Mouse (Mus musculus) CH12.LX (cell line): ENCODE measurements around the gene Map2k6. TPM values are rescaled to one million over a fixed set of nuclear protein-coding genes. Genes with fewer than 3 reads are reported as not detected.

Experiments
- DNase-seq: peaks from one replicate; pipeline ENCODE4 v3.0.0-alpha.2; 2013; ENCODE audit errors: extremely low read depth
- H3K27ac ChIP-seq: 2 replicates; pipeline ENCODE4 v1.5.1; 2012; ENCODE audit warnings: low read depth, mild to moderate bottlenecking, control low read depth, moderate library complexity; ENCODE audit not compliant: insufficient read depth
- H3K27me3 ChIP-seq: replicated peaks from 2 replicates; pipeline ENCODE3; 2012; ENCODE audit warnings: inconsistent platforms
- H3K36me3 ChIP-seq, 2 experiments: replicated peaks in 1 of 2; 2 replicates each; pipeline versions ENCODE3 to v1.6.1; 2012; ENCODE audit warnings: inconsistent platforms in 1 of 2, low read length in 1 of 2, mild to moderate bottlenecking in 1 of 2, mixed read lengths in 1 of 2, moderate library complexity in 1 of 2; ENCODE audit not compliant: control insufficient read depth in 1 of 2, insufficient read depth in 1 of 2
- H3K4me1 ChIP-seq, 2 experiments: 2 replicates each; pipeline ENCODE4 v1.6.1; 2012; ENCODE audit warnings: inconsistent platforms in 1 of 2, moderate library complexity in 1 of 2; ENCODE audit not compliant: insufficient read depth in 2 of 2, control insufficient read depth in 1 of 2
- H3K4me2 ChIP-seq: 2 replicates; pipeline ENCODE4 v1.6.1; 2012; ENCODE audit warnings: low read depth, mild to moderate bottlenecking, control low read depth; ENCODE audit not compliant: poor library complexity, insufficient read depth, severe bottlenecking
- H3K4me3 ChIP-seq, 3 experiments: fragments of 150-350 bp in 1 of 3; sonication (generic) in 1 of 3; replicated peaks in 1 of 3; 2 replicates each; pipeline versions ENCODE3 to v1.5.1; 2011 to 2012; ENCODE audit warnings: low read depth in 2 of 3, low read length in 2 of 3, mild to moderate bottlenecking in 2 of 3, moderate library complexity in 2 of 3, control low read depth in 1 of 3, improper control_type of control experiment in 1 of 3, inconsistent platforms in 1 of 3, mixed read lengths in 1 of 3; ENCODE audit not compliant: poor library complexity in 1 of 3
- H3K79me2 ChIP-seq: replicated peaks from 2 replicates; pipeline ENCODE4 v1.6.1; 2012; ENCODE audit warnings: mild to moderate bottlenecking, moderate library complexity; ENCODE audit not compliant: control insufficient read depth, poor library complexity, insufficient read depth, severe bottlenecking; ENCODE audit errors: extremely low read depth
- H3K9ac ChIP-seq: 2 replicates; pipeline ENCODE4 v1.6.1; 2012; ENCODE audit warnings: low read depth, mild to moderate bottlenecking, control low read depth, moderate library complexity; ENCODE audit not compliant: insufficient read depth
- H3K9me3 ChIP-seq: replicated peaks from 2 replicates; pipeline ENCODE3; 2012; ENCODE audit warnings: low read length, inconsistent platforms, mixed read lengths
- BHLHE40 ChIP-seq: IDR thresholded peaks from 2 replicates; pipeline ENCODE4 v1.6.1; 2011; ENCODE audit warnings: mild to moderate bottlenecking, low read depth, low read length, improper control_type of control experiment
- CHD1 ChIP-seq: IDR thresholded peaks from 2 replicates; pipeline ENCODE4 v1.6.1; 2012; ENCODE audit warnings: low read depth, low read length, improper control_type of control experiment, inconsistent platforms
- CTCF ChIP-seq, 2 experiments: IDR thresholded peaks in 1 of 2; conservative IDR thresholded peaks in 1 of 2; 2 replicates each; pipeline ENCODE4 v1.5.1; 2011 to 2012; ENCODE audit warnings: low read depth in 2 of 2, low read length in 2 of 2, improper control_type of control experiment in 1 of 2, inconsistent platforms in 1 of 2, mild to moderate bottlenecking in 1 of 2, moderate library complexity in 1 of 2
- E2F4 ChIP-seq: IDR thresholded peaks from 2 replicates; pipeline ENCODE4 v1.6.1; 2011; ENCODE audit warnings: low read depth, low read length, improper control_type of control experiment; ENCODE audit not compliant: insufficient replicate concordance
- ELF1 ChIP-seq: IDR thresholded peaks from 2 replicates; pipeline ENCODE4 v1.6.1; 2014; ENCODE audit warnings: low read depth, mild to moderate bottlenecking, inconsistent platforms, low read length, improper control_type of control experiment
- EP300 ChIP-seq: IDR thresholded peaks from 2 replicates; pipeline ENCODE4 v1.6.1; 2011; ENCODE audit warnings: low read length, improper control_type of control experiment
- GABPA ChIP-seq: IDR thresholded peaks from 2 replicates; pipeline ENCODE4 v1.6.1; 2012; ENCODE audit warnings: low read depth, low read length, improper control_type of control experiment, inconsistent platforms; ENCODE audit not compliant: insufficient replicate concordance
- HCFC1 ChIP-seq: IDR thresholded peaks from 2 replicates; pipeline ENCODE4 v1.6.1; 2012; ENCODE audit warnings: low read depth, mild to moderate bottlenecking, inconsistent platforms, low read length, improper control_type of control experiment
- IRF4 ChIP-seq: IDR thresholded peaks from 2 replicates; pipeline ENCODE4 v1.6.1; 2014; ENCODE audit warnings: low read depth, mild to moderate bottlenecking, inconsistent platforms, low read length, improper control_type of control experiment
- JUN ChIP-seq: IDR thresholded peaks from 2 replicates; pipeline ENCODE4 v1.6.1; 2011; ENCODE audit warnings: low read depth, mild to moderate bottlenecking, low read length, improper control_type of control experiment, moderate library complexity; ENCODE audit not compliant: insufficient read depth
- JUND ChIP-seq: conservative IDR thresholded peaks from 2 replicates; pipeline ENCODE4 v1.6.1; 2011; ENCODE audit warnings: low read depth, low read length, improper control_type of control experiment
- KAT2A ChIP-seq: IDR thresholded peaks from 2 replicates; pipeline ENCODE4 v1.6.1; 2012; ENCODE audit warnings: low read length, improper control_type of control experiment, inconsistent platforms; ENCODE audit not compliant: insufficient replicate concordance
- MAFK ChIP-seq: IDR thresholded peaks from 2 replicates; pipeline ENCODE4 v1.6.1; 2011; ENCODE audit warnings: low read length, improper control_type of control experiment; ENCODE audit not compliant: insufficient replicate concordance
- MAX ChIP-seq: IDR thresholded peaks from 2 replicates; pipeline ENCODE4 v1.6.1; 2011; ENCODE audit warnings: low read length, improper control_type of control experiment
- MAZ ChIP-seq: IDR thresholded peaks from 2 replicates; pipeline ENCODE4 v1.6.1; 2012; ENCODE audit warnings: low read depth, mild to moderate bottlenecking, inconsistent platforms, low read length, improper control_type of control experiment, moderate library complexity
- MEF2A ChIP-seq: IDR thresholded peaks from 2 replicates; pipeline ENCODE4 v1.6.1; 2014; ENCODE audit warnings: low read depth, mild to moderate bottlenecking, inconsistent platforms, low read length, improper control_type of control experiment, borderline replicate concordance
- MXI1 ChIP-seq: IDR thresholded peaks from 2 replicates; pipeline ENCODE4 v1.6.1; 2011; ENCODE audit warnings: mild to moderate bottlenecking, low read depth, low read length, improper control_type of control experiment
- MYC ChIP-seq: IDR thresholded peaks from 2 replicates; pipeline ENCODE4 v1.6.1; 2011; ENCODE audit warnings: low read depth, mild to moderate bottlenecking, improper control_type of control experiment, low read length
- NELFE ChIP-seq: IDR thresholded peaks from 2 replicates; pipeline ENCODE4 v1.6.1; 2011; ENCODE audit warnings: low read depth, low read length, improper control_type of control experiment
- NRF1 ChIP-seq: IDR thresholded peaks from 2 replicates; pipeline ENCODE4 v1.6.1; 2014; ENCODE audit warnings: low read depth, mild to moderate bottlenecking, inconsistent platforms, low read length, improper control_type of control experiment, moderate library complexity
- PAX5 ChIP-seq: IDR thresholded peaks from 2 replicates; pipeline ENCODE4 v1.6.1; 2012; ENCODE audit warnings: low read length, inconsistent platforms, mixed read lengths
- POLR2A ChIP-seq: IDR thresholded peaks from 2 replicates; pipeline ENCODE4 v1.6.1; 2011; ENCODE audit warnings: low read depth, mild to moderate bottlenecking, improper control_type of control experiment, low read length
- POLR2AphosphoS2 ChIP-seq: IDR thresholded peaks from 2 replicates; pipeline ENCODE4 v1.6.1; 2011; ENCODE audit warnings: low read depth, low read length, improper control_type of control experiment
- RCOR1 ChIP-seq: conservative IDR thresholded peaks from 2 replicates; pipeline ENCODE4 v1.6.1; 2012; ENCODE audit warnings: low read depth, mild to moderate bottlenecking, inconsistent platforms, low read length, improper control_type of control experiment
- SIN3A ChIP-seq: IDR thresholded peaks from 2 replicates; pipeline ENCODE4 v1.6.1; 2012; ENCODE audit warnings: low read length, improper control_type of control experiment, inconsistent platforms
- SMC3 ChIP-seq: IDR thresholded peaks from 2 replicates; pipeline ENCODE4 v1.6.1; 2011; ENCODE audit warnings: low read depth, low read length, improper control_type of control experiment
- TBP ChIP-seq: conservative IDR thresholded peaks from 2 replicates; pipeline ENCODE4 v1.6.1; 2011; ENCODE audit warnings: low read depth, low read length, improper control_type of control experiment
- TCF12 ChIP-seq: IDR thresholded peaks from 2 replicates; pipeline ENCODE4 v1.6.1; 2014; ENCODE audit warnings: low read depth, mild to moderate bottlenecking, inconsistent platforms, low read length, improper control_type of control experiment
- UBTF ChIP-seq: IDR thresholded peaks from 2 replicates; pipeline ENCODE4 v1.6.1; 2012; ENCODE audit warnings: low read depth, mild to moderate bottlenecking, inconsistent platforms, low read length, improper control_type of control experiment, moderate library complexity
- USF1 ChIP-seq: IDR thresholded peaks from 2 replicates; pipeline ENCODE4 v1.6.1; 2014; ENCODE audit warnings: low read depth, mild to moderate bottlenecking, inconsistent platforms, low read length, improper control_type of control experiment
- USF2 ChIP-seq: conservative IDR thresholded peaks from 2 replicates; pipeline ENCODE4 v1.6.1; 2011; ENCODE audit warnings: low read depth, low read length, improper control_type of control experiment
- ZC3H11A ChIP-seq: IDR thresholded peaks from 2 replicates; pipeline ENCODE4 v1.6.1; 2012; ENCODE audit warnings: low read depth, mild to moderate bottlenecking, inconsistent platforms, low read length, improper control_type of control experiment
- ZKSCAN1 ChIP-seq: IDR thresholded peaks from 2 replicates; pipeline ENCODE4 v1.6.1; 2012; ENCODE audit warnings: low read depth, inconsistent platforms, low read length, improper control_type of control experiment, borderline replicate concordance
- ZMIZ1 ChIP-seq: IDR thresholded peaks from 2 replicates; pipeline ENCODE4 v1.6.1; 2012; ENCODE audit warnings: low read depth, mild to moderate bottlenecking, inconsistent platforms, low read length, improper control_type of control experiment
- ZNF384 ChIP-seq: IDR thresholded peaks from 2 replicates; pipeline ENCODE4 v1.6.1; 2012; ENCODE audit warnings: low read depth, low read length, improper control_type of control experiment, inconsistent platforms
- dilution Hi-C: fragments of 300-500 bp; cut with MboI; formaldehyde crosslinking; loops from 2 replicates; pipeline ENCODE4 v1.14.3; 2020; ENCODE audit warnings: low sequenced_read_pairs; ENCODE audit not compliant: extremely low pct_unique_long_range_greater_than_20kb, extremely low pct_ligation_motif_present
- in situ Hi-C: fragments of 300-500 bp; cut with MboI; formaldehyde crosslinking; loops from 3 replicates; pipeline ENCODE4 v1.14.3; 2019; ENCODE audit warnings: low sequenced_read_pairs, low pct_ligation_motif_present, low pct_unique_long_range_greater_than_20kb, mixed read lengths
- polyA plus RNA-seq: library from polyadenylated mRNA; unstranded; fragments of >175 nt; gene quantifications from 2 replicates; pipeline ENCODE4 v1.2.1, GENCODE M21; 2012; ENCODE audit warnings: low read depth; ENCODE audit not compliant: insufficient read length
- total RNA-seq, 2 experiments: library from RNA; depleted of rRNA; stranded (reverse); fragments of 300-350 nt in 1 of 2; fragments of >200 nt in 1 of 2; gene quantifications; 2 replicates each; pipeline ENCODE4 v1.2.3; 2012 to 2014

Gene Map2k6
- total and polyA plus RNA-seq, 3 experiments = 16.8 to 21.9 (median 18.0) TPM

- TF ChIP-seq UBTF (no peak), TCF12 (no peak), NELFE (no peak), KAT2A (no peak), EP300 (0 out of 2 replicates have a peak, but pooled peaks have one; percentile 26), RCOR1 (no peak), ZNF384 (peak; percentile 83), USF1 (no peak), HCFC1 (no peak), SMC3 (no peak), ELF1 (0 out of 2 replicates have a peak, but pooled peaks have one; percentile 26), POLR2AphosphoS2 (no peak), USF2 (no peak), TBP (no peak), ZKSCAN1 (no peak), IRF4 (no peak), ZMIZ1 (no peak), JUND (no peak), MXI1 (no peak), ZC3H11A (no peak), BHLHE40 (no peak), MAX (peak; percentile 21; the same call in 1 of the 2 replicates), CTCF (conservative IDR thresholded peaks at IDR 0.05 in 1 of 2, IDR thresholded peaks at IDR 0.05 in 1 of 2; ENCODE audit: low read depth in 2 of 2, low read length in 2 of 2) (no peak), MAFK (no peak), POLR2A (no peak), NRF1 (no peak), MEF2A (no peak), GABPA (no peak), SIN3A (0 out of 2 replicates have a peak, but pooled peaks have one; percentile 47), JUN (no peak), MYC (no peak), PAX5 (no peak), MAZ (no peak), E2F4 (no peak), CHD1 (no peak)
- dilution Hi-C loops (no loop called here), in situ Hi-C loops (no loop called here)
- DNase-seq = no peak
- Histone ChIP-seq H3K9ac (no peak overlapping the region), H3K79me2 (no peaks in the 10 kb centered on the region), H3K36me3 (no peaks in the 10 kb centered on the region), H3K9me3 (no peaks in the 10 kb centered on the region), H3K4me1 (peaks cover 27 to 61% of the 10 kb centered on the region in 2 experiments), H3K4me3 (no peak overlapping the region), H3K27me3 (no peaks in the 10 kb centered on the region), H3K27ac (peak overlapping the region; percentile 44; the same call in 1 of the 2 replicates), H3K4me2 (no peak overlapping the region)
Measured at GRCm38 (mm10) chr11:110426572-110427145, 27.7 kb downstream of the Map2k6 start.
